Mouse (Mus musculus) heart, embryonic 16.5 days (tissue): ENCODE measurements around the gene Gm49450. TPM values are rescaled to one million over a fixed set of nuclear protein-coding genes. Genes with fewer than 3 reads are reported as not detected.
A peak's percentile ranks its signal among the peaks of the same experiment; 100 is the strongest.

ENCODE experiments used
- ATAC-seq: fragments of 200-750 bp; cut with Nextera tagmentation; replicated peaks from 2 replicates; pipeline ENCODE4 v1.8.0; 2017; ENCODE audit warnings: moderate number of reproducible peaks; ENCODE audit not compliant: insufficient read depth, low FRiP score; ENCODE audit errors: extremely low read depth
- H3K27ac ChIP-seq: fragments of 300-500 bp; sonication (generic); 2 replicates; pipeline ENCODE4 v1.5.1; 2014; ENCODE audit warnings: mild to moderate bottlenecking, low read length, control low read depth, moderate library complexity
- H3K27me3 ChIP-seq: fragments of 300-500 bp; sonication (generic); 2 replicates; pipeline ENCODE4 v1.6.1; 2014; ENCODE audit warnings: low read length, mixed read lengths; ENCODE audit not compliant: control insufficient read depth, insufficient read depth
- H3K36me3 ChIP-seq: fragments of 300-500 bp; sonication (generic); 2 replicates; pipeline ENCODE4 v1.6.1; 2014; ENCODE audit not compliant: control insufficient read depth, insufficient read depth
- H3K4me1 ChIP-seq: fragments of 300-500 bp; sonication (generic); 2 replicates; pipeline ENCODE4 v1.6.1; 2014; ENCODE audit warnings: low read length, mixed read lengths; ENCODE audit not compliant: control insufficient read depth, insufficient read depth
- H3K4me2 ChIP-seq: fragments of 300-500 bp; sonication (generic); 2 replicates; pipeline ENCODE4 v1.6.1; 2014; ENCODE audit warnings: low read depth, mild to moderate bottlenecking, control low read depth, low read length
- H3K4me3 ChIP-seq: fragments of 300-500 bp; sonication (generic); 2 replicates; pipeline ENCODE4 v1.5.1; 2014; ENCODE audit warnings: mild to moderate bottlenecking, control low read depth, low read length
- H3K9ac ChIP-seq: fragments of 300-500 bp; sonication (generic); 2 replicates; pipeline ENCODE4 v1.6.1; 2014; ENCODE audit warnings: low read length, control low read depth
- H3K9me3 ChIP-seq: fragments of 300-500 bp; sonication (generic); replicated peaks from 2 replicates; pipeline ENCODE4 v1.6.1; 2016; ENCODE audit warnings: low read length; ENCODE audit not compliant: control insufficient read depth
- WGBS: fragments of 180-500 bp; shearing (Covaris S2); extraction: QIAGEN DNeasy Blood & Tissue Kit; methylation state at CpG from one replicate; pipeline ENCODE4 v1.1.7; 2014; 5-methylcytosine and 5-hydroxymethylcytosine counted together
- polyA plus RNA-seq: library from polyadenylated mRNA; unstranded; fragments of >200 nt; fragmentation: Nextera tagmentation; extraction: Ambion mirVana; gene quantifications from 2 replicates; pipeline ENCODE4 v1.2.1, GENCODE M21; 2015

Gene Gm49450
- polyA plus RNA-seq, 1 experiment from 2014 or later = not detected

- ATAC-seq = 0 out of 2 replicates have a peak, but pooled peaks have one; percentile 12
- no peak within 1 kb of the TSS for H3K27ac ChIP-seq
- WGBS = 3% methylated on average over 41 of the region's 41 CpGs
- H3K4me1 ChIP-seq = peaks cover 33% of the 10 kb centered on the region
- H3K36me3 ChIP-seq = no peaks in the 10 kb centered on the region; the same call in 1 of the 2 replicates
- peak within 1 kb of the TSS; percentile 60 for H3K4me2 ChIP-seq
- H3K9ac ChIP-seq = peak within 1 kb of the TSS; percentile 11
- peak within 1 kb of the TSS; percentile 41 for H3K4me3 ChIP-seq
- H3K9me3 ChIP-seq = no peaks in the 10 kb centered on the region
- peaks cover 61% of the 10 kb centered on the region for H3K27me3 ChIP-seq
Measured at GRCm38 (mm10) chr15:98897928-98898800, 55.2 kb downstream of the Gm49450 start, which contains the start of gene Dhh. Gene Dhh (minus strand): TSS chr15:98898540.

- peak overlapping the region; percentile 60 for H3K4me2 ChIP-seq
- H3K9me3 ChIP-seq = no peaks in the 10 kb centered on the region
- peak overlapping the region; percentile 41 for H3K4me3 ChIP-seq
- 12% methylated on average over 10 of the region's 10 CpGs for WGBS
- 0 out of 2 replicates have a peak, but pooled peaks have one; percentile 20 for ATAC-seq
- H3K27ac ChIP-seq = no peak overlapping the region
- peaks cover 33% of the 10 kb centered on the region for H3K4me1 ChIP-seq
- H3K36me3 ChIP-seq = no peaks in the 10 kb centered on the region
- H3K27me3 ChIP-seq = peaks cover 65% of the 10 kb centered on the region
- H3K9ac ChIP-seq = no peak overlapping the region
Measured at GRCm38 (mm10) chr15:98897495-98897894, 55.9 kb downstream of the Gm49450 start.

- WGBS = 5% methylated on average over 41 of the region's 41 CpGs
Measured at GRCm38 (mm10) chr15:98895635-98896589, 57.4 kb downstream of the Gm49450 start.

GRCm38 (mm10) chr15:98894746-98895634 lies 58.4 kb downstream of the Gm49450 start:
- H3K4me3 ChIP-seq = peak overlapping the region; percentile 66
- H3K9me3 ChIP-seq = no peaks in the 10 kb centered on the region
- WGBS = 9% methylated on average over 38 of the region's 38 CpGs
- ATAC-seq = no peak
- H3K27ac ChIP-seq = no peak overlapping the region
- peaks cover 33% of the 10 kb centered on the region for H3K4me1 ChIP-seq
- H3K36me3 ChIP-seq = no peaks in the 10 kb centered on the region
- H3K9ac ChIP-seq = peak overlapping the region; percentile 70
- H3K4me2 ChIP-seq = peak overlapping the region; percentile 99
- peaks cover 61% of the 10 kb centered on the region for H3K27me3 ChIP-seq

More at GRCm38 (mm10) chr15:98895635-98896589, 57.4 kb downstream of the Gm49450 start:
- Histone ChIP-seq H3K9me3 (no peaks in the 10 kb centered on the region), H3K4me1 (peaks cover 33% of the 10 kb centered on the region), H3K9ac (peak overlapping the region; percentile 70), H3K27ac (peak overlapping the region; percentile 37; the same call in 1 of the 2 replicates), H3K4me3 (peak overlapping the region; percentile 50), H3K27me3 (peaks cover 65% of the 10 kb centered on the region), H3K4me2 (peak overlapping the region; percentile 99), H3K36me3 (no peaks in the 10 kb centered on the region)
- ATAC-seq = 0 out of 2 replicates have a peak, but pooled peaks have one; percentile 5

GRCm38 (mm10) chr15:98893940-98894745 lies 59.2 kb downstream of the Gm49450 start, which contains the start of gene Rhebl1:
Gene Rhebl1 (minus strand): TSS chr15:98894540.
- H3K4me2 ChIP-seq = peak within 1 kb of the TSS; percentile 99
- no peaks in the 10 kb centered on the region for H3K36me3 ChIP-seq
- peak within 1 kb of the TSS; percentile 66 for H3K4me3 ChIP-seq
- peaks cover 33% of the 10 kb centered on the region for H3K4me1 ChIP-seq
- H3K27ac ChIP-seq = no peak within 1 kb of the TSS
- 0 out of 2 replicates have a peak, but pooled peaks have one; percentile 12 for ATAC-seq
- H3K9ac ChIP-seq = peak within 1 kb of the TSS; percentile 70
- WGBS = under 1% methylated on average over 77 of the region's 77 CpGs
- peaks cover 58% of the 10 kb centered on the region for H3K27me3 ChIP-seq
- H3K9me3 ChIP-seq = no peaks in the 10 kb centered on the region

- Histone ChIP-seq H3K4me1 (peaks cover 31% of the 10 kb centered on the region), H3K4me2 (no peak overlapping the region), H3K4me3 (no peak overlapping the region), H3K27ac (no peak overlapping the region), H3K36me3 (no peaks in the 10 kb centered on the region), H3K27me3 (peaks cover 48% of the 10 kb centered on the region), H3K9ac (no peak overlapping the region), H3K9me3 (no peaks in the 10 kb centered on the region)
- no peak for ATAC-seq
- 72% methylated on average over 4 of the region's 4 CpGs for WGBS
Measured at GRCm38 (mm10) chr15:98893036-98893435, 60.3 kb downstream of the Gm49450 start.

- no peaks in the 10 kb centered on the region for H3K9me3 ChIP-seq
- peak; percentile 24; the same call in 1 of the 2 replicates for ATAC-seq
- H3K9ac ChIP-seq = no peak overlapping the region
- no peak overlapping the region for H3K27ac ChIP-seq
- no peaks in the 10 kb centered on the region for H3K36me3 ChIP-seq
- no peak overlapping the region for H3K4me2 ChIP-seq
- no peak overlapping the region for H3K4me3 ChIP-seq
- WGBS = 28% methylated on average over 6 of the region's 6 CpGs
- peaks cover 39% of the 10 kb centered on the region for H3K27me3 ChIP-seq
- H3K4me1 ChIP-seq = peaks cover 21% of the 10 kb centered on the region
Measured at GRCm38 (mm10) chr15:98891907-98892606, 61.3 kb downstream of the Gm49450 start.
